In the genomic region with DNA sequence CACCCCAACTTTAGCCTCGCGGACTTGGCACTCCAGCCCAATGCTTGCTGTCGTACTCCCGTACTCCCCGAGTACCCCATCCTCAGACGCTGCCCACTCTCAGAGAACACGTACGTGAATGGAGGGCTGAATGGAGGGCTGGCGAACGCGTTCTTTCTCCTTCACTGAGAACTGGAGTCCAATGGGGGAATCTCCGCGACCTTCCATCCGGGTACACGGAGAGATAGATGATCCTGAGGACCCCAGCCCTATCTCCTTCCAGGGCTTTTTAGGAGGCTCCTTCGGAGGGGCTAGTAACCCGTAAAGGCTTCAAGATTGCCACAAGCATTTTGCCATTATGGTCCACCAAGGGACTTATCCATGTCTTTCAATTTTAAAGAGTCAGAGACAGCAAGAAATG, we compare ENCODE assay signal across 26 mouse cellular contexts. TPM values are rescaled to one million over a fixed set of nuclear protein-coding genes. Genes with fewer than 3 reads are reported as not detected.
"Had no signal": no experiment of that assay in that cellular context is flagged by ENCODE, and none has a peak within 500 bp of the region (broad histone marks: within the 10 kb centered on the region; RNA-seq: fewer than 3 reads in every experiment).

No protein-coding gene starts in this region.

- H3K9me3 ChIP-seq: limb, embryonic 12.5 days; limb, embryonic 15.5 days; neural tube, embryonic 12.5 days had no signal

- H3K4me3 ChIP-seq: layer of hippocampus, adult 2 months; limb, embryonic 12.5 days; limb, embryonic 15.5 days; myocyte; neural tube, embryonic 12.5 days had no signal

- H3K4me1 ChIP-seq: limb, embryonic 12.5 days; limb, embryonic 15.5 days had no signal

- H3K36me3 ChIP-seq: limb, embryonic 12.5 days; limb, embryonic 15.5 days; neural tube, embryonic 12.5 days had no signal

- H3K27ac ChIP-seq: kidney, postnatal 0 days; layer of hippocampus, adult 2 months; limb, embryonic 12.5 days; limb, embryonic 15.5 days; liver, embryonic 14.5 days; macrophage; neural tube, embryonic 12.5 days had no signal

- ATAC-seq: intestine, postnatal 0 days; liver, postnatal 0 days; lung, postnatal 0 days; midbrain, embryonic 16.5 days had no signal

- DNase-seq: kidney, adult 2 months; kidney, postnatal 25 days; layer of hippocampus, adult 9-11 months; liver, postnatal 0 days; lung, embryonic 14.5 days; retina, postnatal 1 day; right cerebral cortex, postnatal 25 days; spleen, adult 18-20 months; thymus, adult 2 months; thymus, postnatal 14 days; thymus, postnatal 4 days had no signal

- H3K4me2 ChIP-seq: limb, embryonic 12.5 days; limb, embryonic 15.5 days; liver, embryonic 11.5 days; lung, embryonic 14.5 days; neural tube, embryonic 12.5 days had no signal

- H3K9ac ChIP-seq: limb, embryonic 12.5 days; limb, embryonic 15.5 days; liver, embryonic 14.5 days; liver, postnatal 0 days; lung, embryonic 14.5 days; neural tube, embryonic 12.5 days had no signal

RNA-seq across cellular contexts. Expression of a gene that starts 18.6 kb away (rescaled TPM):
- polyA plus RNA-seq: intestine, postnatal 0 days; kidney, adult 2 months; kidney, embryonic 14.5 days; kidney, postnatal 0 days; large intestine, adult 2 months; limb, embryonic 12.5 days; limb, embryonic 15.5 days; liver, embryonic 11.5 days; liver, embryonic 14.5 days; liver, postnatal 0 days; lung, embryonic 14.5 days; lung, postnatal 0 days; macrophage; midbrain, embryonic 16.5 days; stomach, embryonic 16.5 days had no signal

RNA-seq across cellular contexts. Expression of a gene that starts 41.9 kb away (rescaled TPM):
- polyA plus RNA-seq: kidney, embryonic 14.5 days; limb, embryonic 12.5 days; limb, embryonic 15.5 days; liver, embryonic 11.5 days; liver, embryonic 14.5 days; liver, postnatal 0 days; macrophage; myocyte; neural tube, embryonic 12.5 days had no signal
